Mouse (Mus musculus): ENCODE results near the gene Fmnl2. TPM values are rescaled to one million over a fixed set of nuclear protein-coding genes. Genes with fewer than 3 reads are reported as not detected.

The Fmnl2 gene
- polyA plus RNA-seq, 1 experiment from 2014 or later, result 13.5 TPM

GRCm38 (mm10) chr2:53088744-53089143 lies 231.1 kb downstream of the Fmnl2 start:
- WGBS, result 96% methylated on average over 3 of the region's 3 CpGs

GRCm38 (mm10) chr2:53095031-53095430 lies 237.4 kb downstream of the Fmnl2 start:
- Histone ChIP-seq H3K4me2 (no peak overlapping the region), H3K9ac (no peak overlapping the region), H3K27ac (no peak overlapping the region), H3K4me1 (replicated peaks) (no peaks in the 10 kb centered on the region), H3K9me3 (no peaks in the 10 kb centered on the region), H3K27me3 (no peaks in the 10 kb centered on the region), H3K4me3 (no peak overlapping the region), H3K36me3 (peaks cover 17% of the 10 kb centered on the region)
- no peak for ATAC-seq (ENCODE audit: low FRiP score)
- WGBS, result 90% methylated on average over 9 of the region's 9 CpGs

More at GRCm38 (mm10) chr2:53088744-53089143, 231.1 kb downstream of the Fmnl2 start:
- H3K4me1 ChIP-seq (replicated peaks), result 0 out of 2 replicates have a peak, but pooled peaks cover 3% of the 10 kb centered on the region
- no peaks in the 10 kb centered on the region for H3K36me3 ChIP-seq
- H3K4me3 ChIP-seq, result no peak overlapping the region
- no peak for ATAC-seq (ENCODE audit: low FRiP score)
- no peaks in the 10 kb centered on the region for H3K27me3 ChIP-seq
- no peak overlapping the region for H3K4me2 ChIP-seq
- H3K9ac ChIP-seq, result no peak overlapping the region
- no peaks in the 10 kb centered on the region for H3K9me3 ChIP-seq
- no peak overlapping the region for H3K27ac ChIP-seq

- H3K9ac ChIP-seq, result no peak overlapping the region
- 98% methylated on average over 3 of the region's 3 CpGs for WGBS
- no peaks in the 10 kb centered on the region for H3K4me1 ChIP-seq (replicated peaks)
- no peaks in the 10 kb centered on the region for H3K9me3 ChIP-seq
- no peak overlapping the region for H3K4me3 ChIP-seq
- H3K36me3 ChIP-seq, result peaks cover 17% of the 10 kb centered on the region
- no peak overlapping the region for H3K27ac ChIP-seq
- H3K4me2 ChIP-seq, result no peak overlapping the region
- ATAC-seq (ENCODE audit: low FRiP score), result no peak
- no peaks in the 10 kb centered on the region for H3K27me3 ChIP-seq
These were observed 237.8 kb downstream of the Fmnl2 start for GRCm38 (mm10) chr2:53095489-53095888.

- H3K27ac ChIP-seq, result no peak overlapping the region
- no peaks in the 10 kb centered on the region for H3K9me3 ChIP-seq
- no peaks in the 10 kb centered on the region for H3K4me1 ChIP-seq (replicated peaks)
- ATAC-seq (ENCODE audit: low FRiP score), result 0 out of 2 replicates have a peak, but pooled peaks have one; percentile 68
- H3K27me3 ChIP-seq, result no peaks in the 10 kb centered on the region
- H3K9ac ChIP-seq, result no peak overlapping the region
- 47% methylated on average over 2 of the region's 2 CpGs for WGBS
- no peak overlapping the region for H3K4me3 ChIP-seq
- peaks cover 42% of the 10 kb centered on the region for H3K36me3 ChIP-seq
- H3K4me2 ChIP-seq, result no peak overlapping the region
These were observed 242.4 kb downstream of the Fmnl2 start for GRCm38 (mm10) chr2:53100093-53100492.

- no peak overlapping the region for H3K4me3 ChIP-seq
- H3K27me3 ChIP-seq, result no peaks in the 10 kb centered on the region
- H3K27ac ChIP-seq, result no peak overlapping the region
- no peaks in the 10 kb centered on the region for H3K9me3 ChIP-seq
- no peaks in the 10 kb centered on the region for H3K4me1 ChIP-seq (replicated peaks)
- no peak for ATAC-seq (ENCODE audit: low FRiP score)
- whole genome bisulfite sequencing, result 89% methylated on average over 11 of the region's 11 CpGs
- H3K4me2 ChIP-seq, result no peak overlapping the region
- no peak overlapping the region for H3K9ac ChIP-seq
- H3K36me3 ChIP-seq, result peaks cover 61% of the 10 kb centered on the region
These were observed 244.5 kb downstream of the Fmnl2 start for GRCm38 (mm10) chr2:53101885-53102740.

GRCm38 (mm10) chr2:53102901-53103300 lies 245.2 kb downstream of the Fmnl2 start:
- no peak for ATAC-seq (ENCODE audit: low FRiP score)
- Histone ChIP-seq H3K9ac (no peak overlapping the region), H3K4me3 (no peak overlapping the region), H3K4me1 (replicated peaks) (no peaks in the 10 kb centered on the region), H3K4me2 (no peak overlapping the region), H3K36me3 (peaks cover 62% of the 10 kb centered on the region), H3K9me3 (no peaks in the 10 kb centered on the region), H3K27ac (no peak overlapping the region), H3K27me3 (no peaks in the 10 kb centered on the region)
- WGBS, result 95% methylated on average over 2 of the region's 2 CpGs

GRCm38 (mm10) chr2:53105408-53105807 lies 247.7 kb downstream of the Fmnl2 start:
- no peaks in the 10 kb centered on the region for H3K9me3 ChIP-seq
- H3K27me3 ChIP-seq, result no peaks in the 10 kb centered on the region
- no peaks in the 10 kb centered on the region for H3K4me1 ChIP-seq (replicated peaks)
- WGBS, result 96% methylated on average over 10 of the region's 10 CpGs
- no peak overlapping the region for H3K9ac ChIP-seq
- H3K27ac ChIP-seq, result no peak overlapping the region
- no peak for ATAC-seq (ENCODE audit: low FRiP score)
- H3K4me3 ChIP-seq, result no peak overlapping the region
- H3K36me3 ChIP-seq, result peaks cover 77% of the 10 kb centered on the region
- no peak overlapping the region for H3K4me2 ChIP-seq

GRCm38 (mm10) chr2:53106056-53106455 lies 248.4 kb downstream of the Fmnl2 start:
- no peaks in the 10 kb centered on the region for H3K27me3 ChIP-seq
- H3K4me3 ChIP-seq, result no peak overlapping the region
- H3K36me3 ChIP-seq, result peaks cover 83% of the 10 kb centered on the region
- H3K27ac ChIP-seq, result no peak overlapping the region
- no peaks in the 10 kb centered on the region for H3K9me3 ChIP-seq
- no peak overlapping the region for H3K9ac ChIP-seq
- H3K4me2 ChIP-seq, result no peak overlapping the region
- 90% methylated on average over 7 of the region's 7 CpGs for WGBS
- no peak for ATAC-seq (ENCODE audit: low FRiP score)
- H3K4me1 ChIP-seq (replicated peaks), result no peaks in the 10 kb centered on the region

- H3K9ac ChIP-seq, result no peak overlapping the region
- no peak overlapping the region for H3K4me3 ChIP-seq
- H3K4me2 ChIP-seq, result no peak overlapping the region
- WGBS, result 92% methylated on average over 8 of the region's 8 CpGs
- H3K27me3 ChIP-seq, result no peaks in the 10 kb centered on the region
- 0 out of 2 replicates have a peak, but pooled peaks have one; percentile 9 for ATAC-seq (ENCODE audit: low FRiP score)
- no peaks in the 10 kb centered on the region for H3K4me1 ChIP-seq (replicated peaks)
- no peaks in the 10 kb centered on the region for H3K9me3 ChIP-seq
- H3K27ac ChIP-seq, result no peak overlapping the region
- peaks cover 82% of the 10 kb centered on the region for H3K36me3 ChIP-seq
These were observed 248.8 kb downstream of the Fmnl2 start for GRCm38 (mm10) chr2:53106472-53106871.

GRCm38 (mm10) chr2:53108547-53108946 lies 250.9 kb downstream of the Fmnl2 start:
- Histone ChIP-seq H3K27me3 (no peaks in the 10 kb centered on the region), H3K4me2 (no peak overlapping the region), H3K9ac (no peak overlapping the region), H3K4me1 (replicated peaks) (no peaks in the 10 kb centered on the region), H3K4me3 (no peak overlapping the region), H3K9me3 (no peaks in the 10 kb centered on the region), H3K36me3 (peaks cover 75% of the 10 kb centered on the region), H3K27ac (no peak overlapping the region)
- WGBS, result 67% methylated on average over 5 of the region's 5 CpGs
- no peak for ATAC-seq (ENCODE audit: low FRiP score)

GRCm38 (mm10) chr2:53121797-53122196 lies 264.1 kb downstream of the Fmnl2 start:
- H3K36me3 ChIP-seq, result peaks cover 70% of the 10 kb centered on the region
- H3K9me3 ChIP-seq, result no peaks in the 10 kb centered on the region
- no peaks in the 10 kb centered on the region for H3K4me1 ChIP-seq (replicated peaks)
- no peaks in the 10 kb centered on the region for H3K27me3 ChIP-seq
- no peak overlapping the region for H3K9ac ChIP-seq
- H3K27ac ChIP-seq, result no peak overlapping the region
- no peak overlapping the region for H3K4me2 ChIP-seq
- ATAC-seq (ENCODE audit: low FRiP score), result peak; percentile 46
- H3K4me3 ChIP-seq, result no peak overlapping the region
- WGBS, result 79% methylated on average over 5 of the region's 5 CpGs

- ATAC-seq (ENCODE audit: low FRiP score), result no peak
- peaks cover 62% of the 10 kb centered on the region for H3K36me3 ChIP-seq
- H3K27ac ChIP-seq, result no peak overlapping the region
- WGBS, result 82% methylated on average over 3 of the region's 3 CpGs
- no peak overlapping the region for H3K4me2 ChIP-seq
- H3K9ac ChIP-seq, result no peak overlapping the region
- no peaks in the 10 kb centered on the region for H3K9me3 ChIP-seq
- no peaks in the 10 kb centered on the region for H3K27me3 ChIP-seq
- no peak overlapping the region for H3K4me3 ChIP-seq
- no peaks in the 10 kb centered on the region for H3K4me1 ChIP-seq (replicated peaks)
These were observed 268.3 kb downstream of the Fmnl2 start for GRCm38 (mm10) chr2:53125998-53126397.

- H3K4me3 ChIP-seq, result no peak overlapping the region
- peaks cover 56% of the 10 kb centered on the region for H3K36me3 ChIP-seq
- no peaks in the 10 kb centered on the region for H3K4me1 ChIP-seq (replicated peaks)
- no peaks in the 10 kb centered on the region for H3K9me3 ChIP-seq
- no peak overlapping the region for H3K9ac ChIP-seq
- no peaks in the 10 kb centered on the region for H3K27me3 ChIP-seq
- H3K27ac ChIP-seq, result no peak overlapping the region
- WGBS, result 89% methylated on average over 6 of the region's 6 CpGs
- no peak for ATAC-seq (ENCODE audit: low FRiP score)
- no peak overlapping the region for H3K4me2 ChIP-seq
These were observed 271.4 kb downstream of the Fmnl2 start for GRCm38 (mm10) chr2:53129070-53129469.
